Mouse (Mus musculus) central nervous system, embryonic 14 days (tissue): Measurements from ENCODE around the gene Resp18. TPM values are rescaled to one million over a fixed set of nuclear protein-coding genes. Genes with fewer than 3 reads are reported as not detected.

Experiments
- polyA plus RNA-seq: library from polyadenylated mRNA; depleted of rRNA; stranded (reverse); fragments of >200 nt; gene quantifications from 2 replicates; pipeline ENCODE4 v1.2.3, GENCODE M21; 2012; rRNA removed

The Resp18 gene
- polyA plus RNA-seq: 58.6 and 67.6 TPM in 2 replicates

DNA sequence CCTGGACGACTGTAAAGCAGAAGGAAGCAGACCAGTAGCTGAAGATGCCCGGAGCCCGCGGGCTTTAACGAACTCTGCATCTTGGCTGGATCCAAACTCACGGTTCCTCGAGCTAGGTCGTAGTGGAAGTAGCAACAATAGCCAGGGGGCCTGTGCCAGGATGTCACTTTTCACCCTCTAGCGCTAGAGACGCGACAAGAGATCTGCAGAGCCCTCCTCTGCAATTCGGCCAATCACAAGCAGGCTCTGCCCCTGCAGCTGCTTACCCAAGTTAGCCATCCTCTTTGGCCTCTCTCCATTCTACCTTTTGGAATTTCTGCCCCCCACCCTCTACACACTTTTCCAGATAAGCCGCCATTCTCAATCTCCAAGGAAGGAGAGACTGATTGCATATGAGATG lies at the start of gene Resp18:
Gene Resp18, minus strand, starts transcription at position 188 of the 400 bp plus-strand sequence.

DNA sequence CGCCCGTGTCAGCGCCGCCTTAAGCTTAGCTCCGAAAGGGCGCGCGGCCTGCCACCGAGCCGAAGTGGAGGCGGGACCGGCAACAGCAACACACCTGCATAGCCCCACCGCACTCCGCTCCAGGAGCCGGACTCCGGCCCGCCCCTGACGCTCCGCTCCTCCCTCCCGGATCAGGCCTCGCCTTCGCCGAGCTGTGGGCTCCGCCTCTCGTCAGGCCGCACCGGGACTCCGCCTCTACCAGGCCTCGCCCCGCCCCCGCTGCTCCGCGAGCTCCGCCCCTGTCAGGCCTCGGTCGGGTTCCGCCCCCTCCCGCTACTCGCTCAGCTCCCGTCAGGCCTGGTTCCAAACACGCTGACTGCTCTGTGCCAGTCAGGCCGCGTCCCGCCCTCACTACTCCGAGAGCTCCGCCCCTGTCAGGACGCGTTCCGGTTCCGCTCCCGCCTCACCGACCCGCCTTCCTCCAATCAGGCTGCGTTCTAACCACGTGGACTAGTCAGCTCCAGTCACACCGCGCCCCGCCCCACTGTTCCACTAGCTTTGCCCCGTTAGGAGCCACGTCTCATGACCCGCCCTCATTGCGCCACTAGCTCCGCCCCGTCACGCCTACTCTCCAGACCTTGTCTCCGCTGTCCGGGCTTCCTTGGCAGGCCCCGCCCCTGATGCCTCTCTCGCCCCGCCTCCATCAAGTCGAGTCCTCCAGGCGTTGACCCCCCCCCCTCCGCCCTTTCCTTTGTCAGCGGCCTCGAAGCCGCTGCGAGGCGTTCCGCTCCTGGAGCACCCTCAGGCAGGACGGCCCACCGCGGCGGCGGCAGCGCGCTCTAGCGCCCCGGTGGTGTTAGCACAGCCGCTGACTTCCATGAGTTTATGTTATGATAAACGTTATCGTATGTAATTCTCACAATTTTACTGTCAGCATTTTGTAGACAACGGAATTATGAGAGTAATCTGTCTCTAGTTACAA lies 39.3 kb upstream of the Resp18 start, which contains the start of gene Dnpep:
Gene Dnpep, minus strand, starts transcription at position 750 of the 961 bp plus-strand sequence.

GRCm38 (mm10) chr1:75264091-75264880 lies 13.9 kb downstream of the Resp18 start, which contains the start of gene Ptprn:
Ptprn (minus strand) TSS chr1:75264502.

GRCm38 (mm10) chr1:75236117-75237050 lies 41.8 kb downstream of the Resp18 start, which contains the start of gene Dnajb2:
Dnajb2 (plus strand) TSS chr1:75236406.

GRCm38 (mm10) chr1:75231664-75232152 lies 46.5 kb downstream of the Resp18 start, which contains the start of gene A630095N17Rik:
A630095N17Rik (minus strand) TSS chr1:75232102.

Other genes with a start within 250 kb of the Resp18 start
- 3.0 and 3.8 TPM in 2 replicates for gene Nhej1, start 153.2 kb downstream of the Resp18 start, polyA plus RNA-seq
- gene Slc23a3, start 144.5 kb downstream of the Resp18 start, polyA plus RNA-seq: 0.06 and 0.15 TPM in 2 replicates
- gene Cnppd1, start 135.7 kb downstream of the Resp18 start, polyA plus RNA-seq: 60.0 and 62.1 TPM in 2 replicates
- gene Retreg2, start 135.6 kb downstream of the Resp18 start, polyA plus RNA-seq: 139 and 143 TPM in 2 replicates
- gene Zfand2b, start 109.8 kb downstream of the Resp18 start, polyA plus RNA-seq: 53.6 and 56.3 TPM in 2 replicates
- gene Abcb6, start 98.0 kb downstream of the Resp18 start, polyA plus RNA-seq: 31.6 and 32.7 TPM in 2 replicates
- gene Ankzf1, start 86.3 kb downstream of the Resp18 start, polyA plus RNA-seq: 30.2 and 33.0 TPM in 2 replicates
- 55.1 and 56.4 TPM in 2 replicates for gene Atg9a, start 86.2 kb downstream of the Resp18 start, polyA plus RNA-seq
- 40.1 and 40.9 TPM in 2 replicates for gene Glb1l, start 67.6 kb downstream of the Resp18 start, polyA plus RNA-seq
- gene Stk16, start 67.6 kb downstream of the Resp18 start, polyA plus RNA-seq: 261 and 262 TPM in 2 replicates
- 6.3 and 6.9 TPM in 2 replicates for gene Tuba4a, start 58.5 kb downstream of the Resp18 start, polyA plus RNA-seq
- not detected in 2 replicates for gene A630095N17Rik, start 46.3 kb downstream of the Resp18 start, polyA plus RNA-seq
- gene Dnajb2, start 42.0 kb downstream of the Resp18 start, polyA plus RNA-seq: 49.5 and 53.3 TPM in 2 replicates
- gene Ptprn, start 13.9 kb downstream of the Resp18 start, polyA plus RNA-seq: 36.6 and 47.6 TPM in 2 replicates
- 146 and 166 TPM in 2 replicates for gene Dnpep, start 39.6 kb upstream of the Resp18 start, polyA plus RNA-seq
- 0.93 and 10.1 TPM in 2 replicates for gene Des, start 81.9 kb upstream of the Resp18 start, polyA plus RNA-seq
- 41.4 and 54.7 TPM in 2 replicates for gene Speg, start 96.9 kb upstream of the Resp18 start, polyA plus RNA-seq
- 101 and 108 TPM in 2 replicates for gene Gmppa, start 157.5 kb upstream of the Resp18 start, polyA plus RNA-seq
- gene Asic4, start 172.0 kb upstream of the Resp18 start, polyA plus RNA-seq: 22.4 and 30.0 TPM in 2 replicates
- 52.0 and 66.5 TPM in 2 replicates for gene Chpf, start 200.9 kb upstream of the Resp18 start, polyA plus RNA-seq
- gene Tmem198, start 201.1 kb upstream of the Resp18 start, polyA plus RNA-seq: 34.7 and 39.6 TPM in 2 replicates
- gene Obsl1, start 228.0 kb upstream of the Resp18 start, polyA plus RNA-seq: 53.1 and 100 TPM in 2 replicates
- 54.6 and 59.8 TPM in 2 replicates for gene Inha, start 228.7 kb upstream of the Resp18 start, polyA plus RNA-seq
- 34.9 and 35.1 TPM in 2 replicates for gene Stk11ip, start 243.1 kb upstream of the Resp18 start, polyA plus RNA-seq